Mouse (Mus musculus) thymus, adult 2 months (tissue): ENCODE measurements at regions not wholly inside any gene's neighbourhood (a gene's known extent, or its start where the extent isn't known, plus 50 kb on each side); places are given as distances from the start of the nearest gene placed in this dataset.

Experiments
- DNase-seq: peaks from one replicate; pipeline ENCODE4 v3.0.0; 2021
- H3K27ac ChIP-seq: fragments of 200-500 bp; 2 replicates; pipeline ENCODE4 v1.5.1; 2012; ENCODE audit warnings: low read length, control low read depth; ENCODE audit not compliant: control insufficient read depth, insufficient read depth
- H3K27me3 ChIP-seq: fragments of 200-500 bp; 2 replicates; pipeline ENCODE4 v1.6.1; 2012; ENCODE audit warnings: mild to moderate bottlenecking, low read length, moderate library complexity, mixed read lengths; ENCODE audit not compliant: control insufficient read depth, insufficient read depth
- H3K36me3 ChIP-seq: fragments of 200-500 bp; 2 replicates; pipeline ENCODE4 v1.6.1; 2012; ENCODE audit warnings: mild to moderate bottlenecking, low read length, moderate library complexity; ENCODE audit not compliant: control insufficient read depth, insufficient read depth
- H3K4me1 ChIP-seq: fragments of 200-500 bp; replicated peaks from 2 replicates; pipeline ENCODE4 v1.6.1; 2012; ENCODE audit warnings: low read length; ENCODE audit not compliant: control insufficient read depth, insufficient read depth
- H3K4me3 ChIP-seq: fragments of 200-500 bp; 2 replicates; pipeline ENCODE4 v1.5.1; 2012; ENCODE audit warnings: mild to moderate bottlenecking, low read length, control low read depth, moderate library complexity; ENCODE audit not compliant: control insufficient read depth, insufficient read depth
- CTCF ChIP-seq: fragments of 200-500 bp; IDR thresholded peaks from 2 replicates; pipeline ENCODE4 v1.5.1; 2012; ENCODE audit warnings: mild to moderate bottlenecking, control low read depth, low read length, moderate library complexity, borderline replicate concordance; ENCODE audit not compliant: control insufficient read depth, poor library complexity, insufficient read depth; ENCODE audit errors: extremely low read depth
- POLR2A ChIP-seq: fragments of 200-500 bp; IDR thresholded peaks from 2 replicates; pipeline ENCODE4 v1.6.1; 2012; ENCODE audit warnings: mild to moderate bottlenecking, low read length, control low read depth, moderate library complexity; ENCODE audit not compliant: control insufficient read depth, poor library complexity, insufficient read depth; ENCODE audit errors: extremely low read depth
- WGBS: fragments of 180-500 bp; shearing (Covaris S2); methylation state at CpG from one replicate; pipeline ENCODE4 v1.1.7; 2018; 5-methylcytosine and 5-hydroxymethylcytosine counted together

GRCm38 (mm10) chr7:145094134-145094526 lies 113.8 kb downstream of the 1810010D01Rik start:
- WGBS: 27% methylated on average over 7 of the region's 7 CpGs
- H3K4me1 ChIP-seq: peaks cover 36% of the 10 kb centered on the region

DNA sequence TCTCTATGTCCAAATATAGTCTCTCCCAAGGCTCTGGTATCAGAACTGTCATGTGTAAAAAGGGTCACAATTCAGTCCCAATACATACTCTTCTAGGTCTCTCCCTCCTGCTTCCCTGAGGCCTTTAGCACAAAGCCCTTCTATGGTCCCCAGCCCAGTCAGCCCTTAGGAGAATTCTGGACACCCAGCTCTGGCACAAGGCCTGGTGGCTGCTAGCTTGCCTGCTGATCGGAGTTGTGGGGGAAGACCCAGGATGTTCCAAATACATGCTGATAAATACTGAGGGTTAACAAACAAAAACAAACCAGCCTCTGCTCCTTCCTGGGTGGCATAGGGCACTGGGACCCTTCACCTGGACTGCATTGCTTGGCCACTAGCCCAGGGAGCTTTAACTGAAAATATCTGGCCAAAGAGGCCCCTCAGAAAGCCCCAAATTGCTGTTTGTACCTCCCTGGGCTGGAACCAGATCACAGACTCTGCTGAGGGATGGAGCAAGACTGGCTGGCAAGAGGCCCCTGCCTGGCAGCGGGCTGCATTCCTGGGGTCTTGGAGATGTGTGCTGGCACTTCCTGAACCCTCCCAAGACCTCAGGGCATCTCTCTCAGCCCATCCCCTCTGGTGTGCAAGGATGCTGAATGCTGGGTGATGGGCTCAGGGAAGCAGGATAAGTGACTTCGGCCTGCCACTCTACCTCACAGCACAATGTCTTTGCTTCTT lies 114.3 kb downstream of the 1810010D01Rik start:
- 90% methylated on average over 3 of the region's 3 CpGs for WGBS
- peaks cover 40% of the 10 kb centered on the region for H3K4me1 ChIP-seq
- TF ChIP-seq CTCF (no peak), POLR2A (no peak)
- DNase-seq: no peak
- no peaks in the 10 kb centered on the region for H3K27me3 ChIP-seq
- H3K36me3 ChIP-seq: no peaks in the 10 kb centered on the region
- H3K4me3 ChIP-seq: no peak overlapping the region
- no peak overlapping the region for H3K27ac ChIP-seq

More at GRCm38 (mm10) chr7:145094134-145094526, 113.8 kb downstream of the 1810010D01Rik start:
- no peak for DNase-seq
- H3K36me3 ChIP-seq: no peaks in the 10 kb centered on the region
- H3K27ac ChIP-seq: no peak overlapping the region
- TF ChIP-seq POLR2A (no peak), CTCF (no peak)
- H3K4me3 ChIP-seq: no peak overlapping the region
- H3K27me3 ChIP-seq: no peaks in the 10 kb centered on the region

DNA sequence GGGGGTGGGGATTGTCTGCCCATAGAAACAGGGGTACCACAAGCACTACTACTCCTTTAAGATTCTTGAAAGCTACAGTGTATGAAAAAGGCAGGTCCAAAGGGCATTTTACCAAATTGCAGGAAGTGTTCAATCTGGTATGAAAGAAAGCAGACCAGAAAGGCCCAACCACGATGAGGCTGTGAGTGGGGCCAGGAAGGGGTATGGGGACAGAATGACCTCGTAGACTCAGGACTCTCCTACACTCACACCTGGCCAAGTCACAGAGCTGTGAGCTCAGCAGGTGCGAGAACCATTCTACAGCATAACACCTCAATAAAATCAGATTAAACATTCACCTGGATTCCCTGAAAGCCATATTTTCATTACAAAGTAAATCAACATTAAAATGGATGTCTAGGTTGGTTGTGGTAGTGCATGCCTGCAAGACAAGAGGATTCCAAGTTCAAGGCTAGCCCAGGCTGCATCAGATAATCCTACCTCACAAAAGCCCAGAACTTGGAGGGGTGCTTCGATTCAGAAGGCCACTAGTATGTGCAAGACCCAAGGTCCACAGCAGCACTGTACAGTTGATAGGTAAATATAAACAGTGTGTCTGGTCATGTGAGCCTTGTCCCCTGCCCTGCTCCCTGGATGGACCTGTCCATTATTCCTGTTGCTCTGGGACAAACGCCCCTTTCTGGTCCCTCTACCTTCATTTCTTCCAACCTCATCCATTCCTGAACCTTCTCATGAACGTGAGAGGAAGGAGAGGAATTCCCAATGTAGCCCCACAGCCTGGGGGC lies 115.3 kb downstream of the 1810010D01Rik start:
- H3K27me3 ChIP-seq: no peaks in the 10 kb centered on the region
- H3K36me3 ChIP-seq: no peaks in the 10 kb centered on the region
- TF ChIP-seq POLR2A (no peak), CTCF (no peak)
- 77% methylated on average over 6 of the region's 6 CpGs for WGBS
- no peak overlapping the region for H3K27ac ChIP-seq
- no peak for DNase-seq
- no peak overlapping the region for H3K4me3 ChIP-seq
- H3K4me1 ChIP-seq: peaks cover 45% of the 10 kb centered on the region

GRCm38 (mm10) chr7:145090849-145091248 lies 117.1 kb downstream of the 1810010D01Rik start:
- no peak for DNase-seq
- TF ChIP-seq CTCF: no peak
- TF ChIP-seq POLR2A: no peak
- WGBS: 89% methylated on average over 4 of the region's 4 CpGs
- Histone ChIP-seq H3K4me3 (no peak overlapping the region), H3K27ac (0 out of 2 replicates have a peak overlapping the region, but pooled peaks have one; percentile 30), H3K4me1 (peaks cover 45% of the 10 kb centered on the region), H3K36me3 (no peaks in the 10 kb centered on the region), H3K27me3 (no peaks in the 10 kb centered on the region)

DNA sequence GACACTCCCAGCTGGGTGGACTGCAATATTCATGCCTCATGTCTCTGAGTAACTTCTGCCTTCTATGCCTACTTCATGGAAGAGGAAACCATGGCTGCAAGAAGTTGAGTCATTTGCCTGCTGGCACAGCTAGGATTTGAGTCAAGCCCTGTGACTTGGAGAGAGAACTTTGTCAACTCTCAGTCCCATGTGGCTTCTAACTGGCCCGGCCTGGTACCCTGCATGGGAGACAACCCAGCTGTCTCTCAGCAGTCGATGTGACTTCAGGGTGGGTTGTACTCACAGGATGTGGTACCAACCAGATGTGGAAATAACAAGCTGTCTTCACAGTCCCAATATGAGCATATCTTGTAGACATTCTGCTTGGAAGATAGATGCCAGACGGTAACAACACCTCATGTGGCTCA lies 118.6 kb downstream of the 1810010D01Rik start:
- peak overlapping the region; percentile 86 for H3K27ac ChIP-seq
- TF ChIP-seq POLR2A (no peak), CTCF (no peak)
- peaks cover 43% of the 10 kb centered on the region for H3K4me1 ChIP-seq
- no peaks in the 10 kb centered on the region for H3K36me3 ChIP-seq
- no peak overlapping the region for H3K4me3 ChIP-seq
- WGBS: 8% methylated on average over 3 of the region's 3 CpGs
- DNase-seq: peak; percentile 49
- H3K27me3 ChIP-seq: no peaks in the 10 kb centered on the region

DNA sequence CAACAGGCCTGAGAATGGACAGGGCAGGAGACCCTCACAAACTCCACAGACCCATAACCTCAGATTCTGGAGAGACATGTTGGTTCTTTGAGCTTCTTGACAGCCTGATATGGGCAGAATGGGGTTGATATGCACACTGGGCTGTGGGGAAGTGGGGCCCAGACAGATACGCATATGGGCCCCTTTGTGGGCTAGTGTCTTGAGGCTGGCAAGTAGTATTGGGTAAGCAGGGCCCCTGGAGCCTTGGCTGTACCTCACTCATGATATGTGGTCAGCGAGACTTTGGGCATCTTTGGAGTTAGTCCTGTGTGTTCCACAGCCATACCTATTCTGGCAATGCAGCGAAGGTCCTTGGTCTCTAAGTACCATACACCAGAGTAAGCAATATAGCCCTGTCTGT lies 119.3 kb downstream of the 1810010D01Rik start:
- WGBS: 91% methylated on average over 3 of the region's 3 CpGs
- no peak overlapping the region for H3K27ac ChIP-seq
- no peaks in the 10 kb centered on the region for H3K36me3 ChIP-seq
- no peak for TF ChIP-seq POLR2A
- H3K4me1 ChIP-seq: peaks cover 36% of the 10 kb centered on the region
- no peak overlapping the region for H3K4me3 ChIP-seq
- no peaks in the 10 kb centered on the region for H3K27me3 ChIP-seq
- no peak for DNase-seq
